Mouse (Mus musculus): Measurements from ENCODE around the gene AI597479.

Gene AI597479

DNA sequence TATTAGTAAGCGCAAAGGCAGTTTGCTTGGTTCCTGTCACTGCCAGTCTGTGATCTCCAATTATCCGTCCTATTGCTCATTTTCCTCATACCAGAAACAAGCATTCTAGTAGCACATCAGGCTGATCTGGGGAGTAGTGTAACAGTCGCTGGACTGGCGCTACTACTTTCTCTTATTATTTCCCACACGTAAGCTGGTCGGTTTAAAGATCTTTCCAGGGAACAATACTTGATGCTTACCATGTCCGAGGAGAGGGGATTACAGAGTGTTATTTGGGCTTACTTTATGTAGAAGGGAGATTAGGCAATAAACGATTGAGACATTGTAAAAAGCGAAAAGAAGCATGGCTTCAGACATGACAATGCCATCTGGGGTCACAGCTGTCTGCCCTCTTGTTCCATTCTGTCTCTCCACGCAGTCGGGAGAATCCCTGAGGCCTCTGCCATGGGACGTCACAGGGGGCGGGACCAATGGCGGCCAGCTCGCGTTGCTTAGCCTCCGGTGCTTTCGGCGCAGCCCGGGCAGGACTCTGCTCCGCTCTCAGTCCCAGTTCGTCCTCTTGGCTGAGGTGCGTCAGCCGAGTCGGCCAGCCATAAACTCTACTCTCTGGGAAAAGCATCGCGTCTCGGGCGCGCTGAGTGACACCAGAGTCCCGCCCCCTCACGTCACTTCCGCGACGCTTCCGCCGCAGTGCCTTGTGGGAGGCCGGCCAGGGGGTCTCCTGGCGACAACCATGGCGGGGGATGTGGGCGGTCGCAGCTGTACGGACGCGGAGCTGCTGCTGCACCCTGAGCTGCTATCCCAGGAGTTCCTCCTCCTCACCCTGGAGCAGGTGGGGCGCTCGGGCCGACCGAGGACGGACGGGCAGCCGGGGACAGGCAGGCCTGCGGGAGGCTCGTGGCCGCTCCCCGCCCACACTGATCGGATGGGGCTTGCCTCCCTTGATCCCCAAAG is at the start of gene AI597479, which contains the start of gene Tgfbrap1:
AI597479 (plus strand) TSS at position 680 of the 954 bp plus-strand sequence.
Tgfbrap1 (minus strand) TSS at position 607 of the 954 bp plus-strand sequence.
- in situ Hi-C loops (cut with MboI, MseI) = no loop called here

DNA sequence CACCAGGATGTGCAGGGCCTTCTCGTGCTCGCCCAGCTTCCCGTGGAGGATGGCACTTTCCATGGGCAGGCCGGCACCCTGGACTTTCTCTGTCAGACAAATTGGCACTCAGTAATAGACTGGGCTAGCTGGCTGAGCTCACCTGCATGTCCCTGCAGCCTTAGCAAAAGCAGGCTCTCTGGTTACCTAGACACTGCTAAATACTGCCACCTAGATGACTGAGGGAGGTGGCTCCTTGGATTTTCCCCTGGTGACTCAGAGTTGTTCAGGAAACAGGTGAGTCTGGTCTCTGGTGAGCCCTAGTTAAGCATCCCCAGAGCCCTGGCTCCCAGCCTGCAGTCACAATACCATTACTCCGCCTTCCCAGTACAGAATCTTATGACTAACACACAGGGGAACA is 46.6 kb upstream of the AI597479 start:
- in situ Hi-C loops (cut with MboI, MseI) = no loop called here

DNA sequence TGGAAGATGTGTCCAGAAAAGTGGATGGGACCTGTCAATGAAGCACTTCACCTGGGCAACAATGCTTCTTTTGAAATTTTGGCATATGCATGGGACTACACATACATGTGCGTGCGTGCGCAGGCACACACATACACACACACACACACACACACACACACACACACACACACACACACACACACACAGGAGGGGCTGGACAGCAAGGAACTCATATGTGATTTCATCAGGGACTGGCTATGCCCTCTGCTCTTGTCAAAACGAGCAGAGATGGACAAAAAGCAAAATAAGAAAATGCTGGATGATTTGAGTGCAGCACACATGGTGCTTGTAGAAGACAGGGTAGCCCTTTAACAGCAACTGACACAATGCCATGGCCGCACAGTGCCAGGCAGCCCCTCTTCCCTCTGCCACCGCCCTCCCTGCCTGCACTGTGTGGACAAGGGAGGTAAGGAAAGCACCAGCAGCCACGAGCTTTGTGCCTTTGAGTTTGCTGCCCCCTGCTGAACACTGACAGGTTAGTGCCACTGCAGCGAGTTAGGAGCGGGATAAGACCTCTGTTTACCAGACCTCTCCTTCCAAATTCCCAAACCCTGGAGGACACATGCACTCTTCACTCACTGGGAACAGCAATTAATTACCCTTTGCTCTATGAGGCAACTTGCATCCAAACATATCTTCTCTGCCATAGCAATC is 32.7 kb upstream of the AI597479 start:
- in situ Hi-C loops (cut with MboI, MseI) = no loop called here

DNA sequence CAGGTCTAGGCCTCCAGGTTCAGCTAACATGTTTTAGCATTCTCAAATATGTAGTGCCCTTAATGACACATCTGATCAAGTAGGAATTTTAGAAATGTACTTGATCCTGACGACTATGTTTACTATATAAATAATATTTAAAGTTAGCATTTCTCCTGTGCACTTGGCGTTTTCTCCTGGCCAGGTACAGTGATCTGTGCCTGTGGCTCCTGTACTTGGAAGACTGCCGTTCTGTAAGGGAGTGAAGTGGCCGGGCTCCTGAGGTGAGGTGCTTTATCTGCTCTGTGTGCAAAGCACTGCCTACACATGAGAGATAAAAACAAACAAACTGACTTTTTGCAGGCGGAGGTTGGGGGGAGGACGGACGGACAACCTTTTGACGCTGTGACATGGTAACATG is 31.9 kb upstream of the AI597479 start:
- in situ Hi-C loops (cut with MboI, MseI) = no loop called here

DNA sequence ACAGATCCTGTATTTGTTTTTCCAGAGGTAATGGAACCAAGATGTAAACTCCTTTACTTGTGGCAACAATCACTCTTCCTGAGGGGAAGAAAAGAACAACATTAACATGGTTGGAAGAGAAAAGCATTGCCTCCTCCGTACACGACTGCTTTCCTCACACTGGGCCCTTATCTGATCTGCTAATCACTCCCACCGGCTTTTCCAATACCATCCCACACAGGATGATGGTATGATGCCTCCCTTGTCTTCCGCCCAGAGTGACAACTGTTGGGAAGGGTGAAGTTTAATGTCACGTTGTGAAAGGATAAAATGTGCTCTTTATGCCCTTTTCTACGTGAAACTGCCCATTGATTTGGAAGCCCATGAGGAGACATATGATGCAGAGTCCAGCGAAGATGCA is 31.0 kb upstream of the AI597479 start:
- in situ Hi-C loops (cut with MboI, MseI) = no loop called here

DNA sequence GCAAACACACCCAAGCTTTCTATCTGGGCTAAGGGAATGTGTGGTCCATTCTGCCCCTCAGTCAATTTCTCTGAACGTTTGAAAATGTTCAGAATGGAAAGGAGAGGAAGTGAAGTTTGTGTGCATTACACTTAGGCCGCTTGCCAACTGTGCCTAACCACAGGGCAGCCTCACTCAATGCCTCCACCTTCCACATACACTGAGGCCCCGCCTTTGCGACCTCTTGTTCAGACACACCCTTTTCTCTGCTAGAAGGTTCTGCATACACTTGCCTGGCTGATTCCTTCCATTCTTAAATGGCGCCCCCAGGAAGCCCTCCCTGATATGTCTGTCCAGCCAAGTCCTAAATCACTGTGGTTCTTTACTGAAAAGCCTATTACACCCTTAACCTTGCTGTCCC is 27.8 kb upstream of the AI597479 start:
- in situ Hi-C loops (cut with MboI, MseI) = no loop called here

DNA sequence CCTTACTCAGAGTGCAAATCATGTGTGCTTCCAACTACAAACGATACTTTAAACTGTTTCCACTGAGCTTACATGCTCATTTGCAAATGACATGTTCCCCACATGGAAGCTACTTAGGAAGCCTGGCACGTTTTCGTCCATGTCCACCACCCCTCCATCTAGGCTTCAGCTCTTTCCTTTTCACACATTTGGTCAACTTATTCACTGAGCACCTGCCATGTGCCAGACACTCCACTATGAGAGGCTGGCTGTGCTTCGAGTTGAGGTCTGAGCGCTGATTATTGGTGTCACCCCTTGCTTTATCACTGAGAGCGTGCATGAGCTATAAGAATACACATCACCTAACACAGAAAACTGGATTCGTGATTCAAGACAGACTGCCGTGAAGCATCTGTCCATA is 26.5 kb upstream of the AI597479 start:
- in situ Hi-C loops (cut with MboI, MseI) = no loop called here

DNA sequence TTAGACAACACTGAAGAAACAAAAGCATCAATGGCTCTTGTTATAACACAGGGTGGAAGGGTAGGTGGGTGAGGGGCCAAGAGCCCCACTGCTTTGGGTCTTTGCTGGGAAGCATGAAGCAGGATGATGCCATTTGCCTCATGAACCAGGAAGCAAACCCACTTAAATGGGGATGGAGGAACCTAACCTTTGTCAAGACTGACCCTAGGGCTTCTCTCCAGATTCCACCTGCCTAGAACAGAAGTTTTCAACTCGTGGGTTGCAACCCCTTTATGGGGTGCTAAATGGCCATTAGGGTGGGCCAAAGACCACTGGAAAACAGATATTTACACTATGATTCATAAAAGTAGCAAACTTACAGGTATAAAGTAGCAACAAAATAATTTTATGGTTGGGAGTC is 25.9 kb upstream of the AI597479 start:
- in situ Hi-C loops (cut with MboI, MseI) = no loop called here

DNA sequence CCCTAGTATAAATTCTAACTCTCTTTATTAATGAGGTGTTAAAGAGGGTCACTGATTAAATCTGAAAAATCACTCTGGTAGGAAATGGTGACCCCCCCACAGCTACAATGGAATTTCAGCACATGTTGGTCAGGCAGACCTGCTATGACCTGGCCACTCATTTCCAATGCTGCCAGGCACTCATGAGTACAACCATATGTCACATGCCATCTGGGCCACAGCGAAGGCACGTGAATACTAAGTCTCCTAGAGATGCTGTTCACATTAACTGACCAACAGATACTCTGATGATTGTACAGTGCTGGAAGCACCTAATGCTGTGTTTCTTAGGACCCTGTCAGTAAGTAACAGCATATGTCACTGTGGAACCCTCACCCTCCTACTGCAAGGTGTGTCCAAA is 23.7 kb upstream of the AI597479 start:
- in situ Hi-C loops (cut with MboI, MseI) = no loop called here

DNA sequence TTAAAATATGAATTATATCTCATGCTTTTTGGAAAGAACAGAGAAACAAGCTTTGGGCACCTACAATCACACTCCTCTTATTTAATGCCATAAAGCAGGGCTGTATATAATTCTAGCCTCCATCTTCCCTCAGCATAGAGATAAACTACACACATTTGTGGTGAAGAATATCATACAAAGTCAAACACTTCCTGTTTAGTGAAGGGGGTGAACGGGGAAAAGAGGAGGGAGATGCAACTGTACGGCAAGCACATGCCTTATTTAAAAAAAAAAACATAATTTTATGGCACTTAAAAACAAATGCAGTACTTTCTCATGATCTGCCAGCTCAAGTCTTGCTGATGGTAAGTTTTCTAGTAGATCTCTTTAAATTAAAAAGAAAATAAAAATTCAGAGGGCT is 20.4 kb upstream of the AI597479 start:
- in situ Hi-C loops (cut with MboI, MseI) = no loop called here

DNA sequence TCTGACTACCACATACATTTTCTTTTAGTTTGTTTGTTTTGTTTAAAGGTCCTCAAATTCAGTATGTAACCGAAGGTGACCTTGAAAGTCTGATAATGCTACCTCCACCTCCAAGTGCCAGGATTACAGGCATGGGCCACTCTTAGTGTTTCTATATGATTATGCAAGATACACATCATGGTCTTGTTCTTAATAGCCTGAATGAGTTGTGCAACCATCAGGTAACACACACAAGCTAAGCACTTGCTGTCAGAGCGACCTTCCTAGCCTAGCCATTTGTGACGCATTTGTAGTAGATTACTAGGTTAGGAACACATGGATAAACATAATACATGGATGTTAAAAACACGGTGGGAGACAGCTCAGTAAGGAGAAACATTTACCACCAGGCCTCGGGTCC is 15.6 kb upstream of the AI597479 start:
- in situ Hi-C loops (cut with MboI, MseI) = no loop called here

DNA sequence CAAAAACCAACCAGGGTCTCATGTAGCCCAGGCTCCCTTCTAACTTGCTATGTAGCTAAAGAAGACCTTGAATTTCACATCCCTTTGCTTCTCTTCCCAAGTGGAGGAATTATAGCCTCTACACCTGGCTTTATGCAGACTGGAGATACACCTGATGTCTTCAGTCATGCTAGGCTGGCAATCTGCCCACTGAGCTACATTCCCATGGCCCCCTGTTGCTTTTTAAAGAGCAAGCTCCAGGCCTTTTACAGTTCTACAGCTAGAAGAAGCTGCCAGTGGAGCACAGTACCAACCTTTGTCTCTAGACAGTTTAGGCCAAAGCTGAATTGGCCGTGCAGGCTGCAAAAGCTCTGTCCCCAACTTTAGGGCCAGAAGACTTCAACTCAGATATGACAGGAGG is 8.1 kb upstream of the AI597479 start:
- in situ Hi-C loops (cut with MboI, MseI) = no loop called here

DNA sequence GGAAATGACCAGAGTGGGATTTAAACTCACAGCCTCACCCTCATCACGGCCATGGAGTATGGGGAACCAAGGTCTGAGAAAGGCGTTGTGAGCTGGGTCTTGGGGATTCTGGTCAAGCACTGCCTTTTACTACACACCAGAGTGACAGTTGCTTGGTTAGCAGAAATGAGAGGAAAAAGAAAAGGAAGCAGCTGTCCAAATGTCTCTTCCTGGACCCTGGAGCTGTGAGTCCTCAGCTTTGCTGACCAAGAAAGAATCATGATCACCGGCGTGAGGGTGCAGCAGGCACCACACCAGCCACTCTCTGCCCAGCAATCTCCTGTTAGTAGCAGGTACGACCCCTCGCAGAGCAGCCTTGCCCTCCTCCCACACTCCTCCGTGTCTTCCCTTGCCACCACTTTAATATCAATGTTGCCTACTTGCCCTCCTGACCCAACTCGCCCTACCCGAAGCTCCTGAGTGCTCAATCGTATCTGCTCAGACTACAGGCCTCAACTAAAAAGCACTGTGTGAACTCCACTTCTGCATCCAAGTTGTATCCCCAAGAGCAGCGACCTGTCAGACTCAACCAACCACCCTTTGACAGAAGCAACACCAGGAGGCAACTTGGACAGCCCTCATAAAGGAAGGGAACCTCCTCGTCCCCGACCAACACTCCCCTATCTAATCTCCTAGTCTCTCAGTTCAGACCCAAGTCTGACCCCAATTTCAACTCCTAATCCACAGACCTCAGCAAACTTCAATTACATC is 7.0 kb upstream of the AI597479 start:
- in situ Hi-C loops (cut with MboI, MseI) = no loop called here

DNA sequence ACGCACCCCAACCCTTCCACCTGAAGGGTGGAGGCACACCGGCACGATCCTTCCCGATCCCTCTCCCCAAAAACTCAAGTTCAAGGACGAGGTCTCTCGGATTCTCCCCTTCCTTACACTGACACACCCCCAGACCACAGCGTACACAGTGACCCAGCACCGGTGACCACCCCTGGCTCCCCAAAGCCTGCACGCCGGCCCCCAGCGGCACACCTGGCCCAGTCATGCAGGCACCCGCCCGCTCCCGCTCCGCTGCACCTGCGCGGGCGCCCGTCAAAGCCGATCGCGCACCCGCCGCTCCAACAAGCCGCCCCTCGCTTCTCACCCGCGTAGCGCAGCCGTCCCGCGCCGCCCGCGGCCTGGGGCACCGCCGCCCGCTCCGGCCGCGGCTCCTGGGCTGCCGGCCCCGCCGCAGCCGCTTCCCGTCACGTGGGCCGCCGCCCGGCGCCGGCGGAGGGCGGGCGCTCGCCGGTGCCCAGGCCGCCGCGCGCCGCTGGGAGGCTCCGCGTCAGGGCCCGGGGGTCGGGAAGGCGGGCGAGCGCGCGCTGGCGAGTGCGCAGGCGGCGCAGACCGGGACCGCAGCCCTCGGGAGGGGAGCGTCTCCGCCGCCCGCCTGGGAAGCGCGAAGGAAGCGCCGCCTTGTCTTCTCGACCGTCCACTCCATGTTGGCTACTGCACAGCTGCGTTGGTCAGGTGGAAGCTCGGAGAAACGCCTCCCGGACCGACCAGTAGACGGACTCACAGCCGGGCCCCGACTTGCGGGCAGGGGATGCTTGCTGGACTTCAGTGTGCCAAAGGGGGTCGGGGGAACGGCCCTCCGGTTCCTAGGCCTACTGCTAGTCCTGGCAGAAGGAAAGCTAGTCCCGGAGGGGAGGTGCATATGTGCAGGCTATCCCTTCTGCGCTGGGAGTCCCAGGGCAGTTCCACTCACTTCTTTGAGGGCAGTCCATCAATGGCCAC is 6.2 kb upstream of the AI597479 start:
- in situ Hi-C loops (cut with MboI, MseI) = no loop called here

DNA sequence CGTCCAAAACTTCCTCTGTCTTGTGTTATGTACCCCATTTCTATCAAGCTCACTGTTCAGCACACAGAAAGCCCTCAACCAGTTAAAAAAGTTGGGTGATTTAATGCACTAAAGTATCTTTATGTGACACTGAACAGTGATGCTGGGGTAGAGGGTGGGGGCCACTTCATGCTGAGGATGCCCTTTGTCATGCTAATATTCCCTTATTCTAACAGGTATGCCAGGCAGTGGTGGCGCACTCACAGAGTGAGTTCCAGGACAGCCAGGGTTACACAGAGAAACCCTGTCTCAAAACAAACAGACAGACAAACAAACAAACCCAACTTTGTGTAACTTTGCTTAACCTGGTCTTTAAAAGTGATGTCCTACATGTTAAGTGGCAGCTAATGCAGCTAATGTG is 4.3 kb upstream of the AI597479 start:
- in situ Hi-C loops (cut with MboI, MseI) = no loop called here

DNA sequence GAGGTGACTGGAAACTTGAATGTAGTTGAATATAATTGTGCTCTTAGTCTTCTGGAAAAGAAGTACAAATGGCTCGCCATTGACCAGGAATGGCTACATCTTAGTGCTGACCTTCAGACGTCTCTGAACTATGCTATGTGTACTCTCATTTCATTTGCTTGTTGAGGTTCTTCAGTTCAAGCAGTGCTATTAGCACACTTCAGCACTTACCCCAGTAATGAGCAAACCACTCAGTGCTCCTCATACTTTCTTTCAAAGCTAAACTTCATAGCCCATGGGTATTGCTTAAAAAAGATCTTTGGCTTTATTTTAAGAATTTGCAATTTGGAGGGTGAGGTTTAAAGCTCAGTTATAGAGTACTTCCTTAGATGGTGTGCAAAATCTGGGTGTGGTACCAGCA is 10.2 kb downstream of the AI597479 start:
- in situ Hi-C loops (cut with MboI, MseI) = loop anchor here in 1 of 2 experiments (5.0 kb wide), 1 partner anchor 191 kb away; no protein-coding TSS in a partner anchor

DNA sequence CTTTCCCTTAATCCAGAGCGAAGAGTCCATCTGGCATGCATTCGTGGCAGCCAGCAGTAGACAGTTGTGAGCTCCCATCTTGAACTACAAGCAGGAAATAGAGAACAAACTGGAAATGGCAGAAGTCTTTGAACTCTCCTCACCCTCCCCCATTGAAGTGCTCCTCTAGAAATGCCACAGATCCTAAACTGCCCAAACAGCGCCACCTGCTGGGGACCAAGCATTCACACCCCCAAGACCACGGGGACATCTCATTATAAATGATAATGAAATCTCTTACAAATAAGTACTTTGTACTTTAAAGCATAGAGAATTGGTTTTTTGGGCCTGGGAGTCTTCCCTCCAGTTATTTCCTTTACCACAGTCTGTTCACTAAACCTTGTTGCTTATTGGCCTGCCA is 12.0 kb downstream of the AI597479 start:
- in situ Hi-C loops (cut with MboI, MseI) = loop anchor here in 1 of 2 experiments (5.0 kb wide), 1 partner anchor 203 kb away; no protein-coding TSS in a partner anchor

DNA sequence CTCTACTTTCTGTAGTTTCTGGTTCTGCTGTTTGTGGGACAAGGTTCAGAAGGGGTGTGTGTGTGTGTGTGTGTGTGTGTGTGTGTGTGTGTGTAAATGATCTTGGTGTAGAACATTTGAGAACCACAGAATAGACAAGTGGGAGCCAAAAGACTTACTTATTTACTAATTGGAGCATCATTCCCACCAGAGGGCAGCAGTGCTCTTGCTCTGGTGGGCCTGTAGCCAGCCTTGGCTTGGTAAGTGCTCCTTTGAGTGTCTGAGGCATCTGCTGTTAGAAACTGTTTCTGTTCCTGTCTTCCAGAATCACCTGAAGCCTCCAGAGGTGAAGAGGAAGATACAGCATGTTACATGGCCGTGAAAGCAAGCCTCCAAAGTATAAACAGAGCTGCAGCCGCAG is 14.4 kb downstream of the AI597479 start:
- in situ Hi-C loops (cut with MboI, MseI) = loop anchor here in 1 of 2 experiments (5.0 kb wide), 1 partner anchor 206 kb away; no protein-coding TSS in a partner anchor

DNA sequence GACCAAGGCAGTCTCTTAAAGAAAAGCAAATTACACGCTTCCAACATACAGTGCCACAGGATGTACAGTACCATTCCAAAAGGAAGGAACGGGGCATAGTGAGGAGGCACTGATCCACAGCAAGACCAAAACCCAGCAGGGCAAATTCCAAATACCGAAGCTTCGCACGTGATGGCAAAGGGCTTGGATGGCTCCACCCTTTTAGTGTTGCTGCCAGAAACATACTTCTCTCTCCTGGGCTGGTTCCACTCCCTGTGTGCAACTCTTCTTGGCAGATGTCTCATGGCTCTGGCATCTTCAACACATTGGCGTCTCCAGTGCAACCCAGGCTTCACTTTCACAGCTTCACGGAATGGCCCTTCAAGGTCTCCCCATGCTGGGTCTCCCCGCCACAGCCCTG is 18.9 kb downstream of the AI597479 start:
- in situ Hi-C loops (cut with MboI, MseI) = no loop called here

DNA sequence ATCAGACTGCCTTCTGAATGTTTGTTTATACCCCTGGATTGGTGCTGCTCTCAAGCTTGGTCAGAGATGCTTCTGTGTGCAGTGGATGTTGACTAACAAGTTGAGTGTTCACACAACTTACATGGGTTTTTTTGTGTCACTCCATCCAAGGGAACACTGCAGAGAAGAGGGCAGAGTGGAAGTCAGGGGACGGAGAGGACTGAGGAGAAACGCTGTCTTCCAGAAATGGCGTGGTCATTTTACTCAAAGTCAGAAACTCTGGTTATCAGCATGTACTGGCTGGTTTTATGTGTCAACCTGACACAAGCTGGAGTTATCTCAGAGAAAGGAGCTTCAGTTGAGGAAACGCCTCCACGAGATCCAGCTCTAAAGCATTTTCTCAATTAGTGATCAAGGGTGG is 22.4 kb downstream of the AI597479 start:
- in situ Hi-C loops (cut with MboI, MseI) = no loop called here

DNA sequence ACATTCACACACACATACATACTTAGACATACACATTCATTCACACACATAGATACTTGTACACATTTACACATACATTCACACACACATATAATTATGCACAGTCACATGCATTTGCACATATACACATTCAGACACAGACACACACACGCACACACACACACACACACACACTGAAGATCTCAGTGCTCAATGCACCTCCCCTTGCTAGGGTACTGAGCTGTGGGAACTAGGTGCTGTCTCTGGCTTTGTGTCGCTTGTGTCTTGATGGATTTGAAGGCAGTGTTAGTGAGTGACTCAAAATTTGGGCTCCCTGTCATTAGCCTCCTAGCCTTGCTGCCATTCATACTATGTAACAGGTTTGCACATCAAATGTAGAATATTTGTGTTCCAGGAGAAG is 24.1 kb downstream of the AI597479 start:
- in situ Hi-C loops (cut with MboI, MseI) = no loop called here
